Mouse (Mus musculus) cerebellum, adult (tissue): ENCODE data around the gene Gm37240.
"Not testable (repeated sequence)": the region's sequence is repeated elsewhere in the genome, so short reads cannot be mapped to it uniquely, and the experiment has no call there.

Source experiments
- ATAC-seq: cut with Nextera tagmentation; 2 replicates; pipeline ENCODE4 v1.9.2; 2017; ENCODE audit warnings: mild to moderate bottlenecking, moderate library complexity, mixed read lengths; ENCODE audit not compliant: insufficient number of reproducible peaks, low FRiP score, low TSS enrichment

Gm37240 gene

GRCm38 (mm10) chr3:84686799-84687487 lies 1200.4 kb downstream of the Gm37240 start:
- no peak for ATAC-seq

GRCm38 (mm10) chr3:84686294-84686672 lies 1201.0 kb downstream of the Gm37240 start:
- ATAC-seq: no peak

- no peak for ATAC-seq
These were observed 1201.5 kb downstream of the Gm37240 start for GRCm38 (mm10) chr3:84685662-84686293.

- ATAC-seq: no peak
These were observed 1203.5 kb downstream of the Gm37240 start for GRCm38 (mm10) chr3:84683788-84684187.

- ATAC-seq: no peak
These were observed 1205.6 kb downstream of the Gm37240 start for GRCm38 (mm10) chr3:84681699-84682098.

- ATAC-seq: no peak
These were observed 1207.3 kb downstream of the Gm37240 start for GRCm38 (mm10) chr3:84680062-84680461.

GRCm38 (mm10) chr3:84679542-84679941 lies 1207.8 kb downstream of the Gm37240 start:
- no peak for ATAC-seq

GRCm38 (mm10) chr3:84678891-84679290 lies 1208.4 kb downstream of the Gm37240 start:
- ATAC-seq: no peak

GRCm38 (mm10) chr3:84675710-84676109 lies 1211.6 kb downstream of the Gm37240 start:
- ATAC-seq: no peak

GRCm38 (mm10) chr3:84673552-84673951 lies 1213.8 kb downstream of the Gm37240 start:
- ATAC-seq: no peak

GRCm38 (mm10) chr3:84672136-84672535 lies 1215.2 kb downstream of the Gm37240 start:
- no peak for ATAC-seq

GRCm38 (mm10) chr3:84668957-84669356 lies 1218.4 kb downstream of the Gm37240 start:
- no peak for ATAC-seq

- 0 out of 2 replicates have a peak, but pooled peaks have one; percentile 33 for ATAC-seq
These were observed 1221.9 kb downstream of the Gm37240 start for GRCm38 (mm10) chr3:84665255-84666073.

- no peak for ATAC-seq
These were observed 1222.6 kb downstream of the Gm37240 start for GRCm38 (mm10) chr3:84664686-84665085.

GRCm38 (mm10) chr3:84663858-84664257 lies 1223.5 kb downstream of the Gm37240 start:
- ATAC-seq: no peak

GRCm38 (mm10) chr3:84663079-84663478 lies 1224.2 kb downstream of the Gm37240 start:
- no peak for ATAC-seq

- ATAC-seq: no peak
These were observed 1226.9 kb downstream of the Gm37240 start for GRCm38 (mm10) chr3:84660380-84660779.

- ATAC-seq: no peak
These were observed 1228.4 kb downstream of the Gm37240 start for GRCm38 (mm10) chr3:84658872-84659271.

- no peak for ATAC-seq
These were observed 1229.3 kb downstream of the Gm37240 start for GRCm38 (mm10) chr3:84658017-84658416.

- no peak for ATAC-seq
These were observed 1230.1 kb downstream of the Gm37240 start for GRCm38 (mm10) chr3:84657240-84657639.

- not testable (repeated sequence) for ATAC-seq
These were observed 1231.5 kb downstream of the Gm37240 start for GRCm38 (mm10) chr3:84655785-84656150.
